Mouse (Mus musculus): ENCODE measurements around the gene Elf2. TPM values are rescaled to one million over a fixed set of nuclear protein-coding genes. Genes with fewer than 3 reads are reported as not detected.
A peak's percentile ranks its signal among the peaks of the same experiment; 100 is the strongest.
"Not testable (repeated sequence)": the region's sequence is repeated elsewhere in the genome, so short reads cannot be mapped to it uniquely, and the experiment has no call there.

The Elf2 gene
- polyA plus RNA-seq, 1 experiment from 2014 or later: 50.1 TPM

GRCm38 (mm10) chr3:51358660-51359557, 18.4 kb upstream of the Elf2 start:
- Histone ChIP-seq H3K27me3 (peaks cover 61% of the 10 kb centered on the region), H3K36me3 (no peaks in the 10 kb centered on the region), H3K27ac (replicated peaks) (no peak overlapping the region), H3K9me3 (no peaks in the 10 kb centered on the region), H3K9ac (replicated peaks) (peak overlapping the region; percentile 37; the same call in 1 of the 2 replicates), H3K4me2 (replicated peaks) (peak overlapping the region; percentile 55), H3K4me1 (peaks cover 9% of the 10 kb centered on the region; the same call in 1 of the 2 replicates), H3K4me3 (peak overlapping the region; percentile 46)
- under 1% methylated on average over 50 of the region's 50 CpGs for WGBS
- peak; percentile 57 for ATAC-seq (ENCODE audit: low FRiP score, low read depth)

- Histone ChIP-seq H3K36me3 (no peaks in the 10 kb centered on the region), H3K4me3 (peak overlapping the region; percentile 46), H3K9ac (replicated peaks) (no peak overlapping the region), H3K27ac (replicated peaks) (no peak overlapping the region), H3K4me1 (peaks cover 9% of the 10 kb centered on the region; the same call in 1 of the 2 replicates), H3K27me3 (peaks cover 55% of the 10 kb centered on the region), H3K4me2 (replicated peaks) (peak overlapping the region; percentile 55), H3K9me3 (no peaks in the 10 kb centered on the region)
- WGBS: under 1% methylated on average over 15 of the region's 15 CpGs
- peak; percentile 39; the same call in 1 of the 2 replicates for ATAC-seq (ENCODE audit: low FRiP score, low read depth)
Observed at GRCm38 (mm10) chr3:51358181-51358580, 17.7 kb upstream of the Elf2 start.

GRCm38 (mm10) chr3:51357624-51358023, 17.2 kb upstream of the Elf2 start:
- peak overlapping the region; percentile 55 for H3K4me2 ChIP-seq (replicated peaks)
- H3K4me3 ChIP-seq: peak overlapping the region; percentile 26
- WGBS: 10% methylated on average over 14 of the region's 14 CpGs
- no peak for ATAC-seq (ENCODE audit: low FRiP score, low read depth)
- H3K36me3 ChIP-seq: no peaks in the 10 kb centered on the region
- peaks cover 51% of the 10 kb centered on the region for H3K27me3 ChIP-seq
- peaks cover 9% of the 10 kb centered on the region; the same call in 1 of the 2 replicates for H3K4me1 ChIP-seq
- no peak overlapping the region for H3K9ac ChIP-seq (replicated peaks)
- H3K9me3 ChIP-seq: no peaks in the 10 kb centered on the region
- H3K27ac ChIP-seq (replicated peaks): no peak overlapping the region

- Histone ChIP-seq H3K36me3 (no peaks in the 10 kb centered on the region), H3K9ac (replicated peaks) (no peak overlapping the region), H3K4me3 (no peak overlapping the region), H3K27ac (replicated peaks) (no peak overlapping the region), H3K27me3 (peaks cover 45% of the 10 kb centered on the region), H3K9me3 (no peaks in the 10 kb centered on the region), H3K4me2 (replicated peaks) (no peak overlapping the region), H3K4me1 (peaks cover 9% of the 10 kb centered on the region; the same call in 1 of the 2 replicates)
- ATAC-seq (ENCODE audit: low FRiP score, low read depth): no peak
- whole genome bisulfite sequencing: 60% methylated on average over 5 of the region's 5 CpGs
Observed at GRCm38 (mm10) chr3:51357078-51357477, 16.6 kb upstream of the Elf2 start.

- H3K36me3 ChIP-seq; H3K27ac ChIP-seq (replicated peaks); H3K4me1 ChIP-seq; H3K4me3 ChIP-seq; H3K4me2 ChIP-seq (replicated peaks); H3K9ac ChIP-seq (replicated peaks); ATAC-seq (ENCODE audit: low FRiP score, low read depth); H3K9me3 ChIP-seq: not testable (repeated sequence)
- WGBS: 89% methylated on average over 6 of the region's 6 CpGs
- H3K27me3 ChIP-seq: peaks cover 31% of the 10 kb centered on the region
Observed at GRCm38 (mm10) chr3:51354956-51355355, 14.5 kb upstream of the Elf2 start.

GRCm38 (mm10) chr3:51354034-51354427, 13.6 kb upstream of the Elf2 start:
- no peak for ATAC-seq (ENCODE audit: low FRiP score, low read depth)

GRCm38 (mm10) chr3:51353325-51354033, 13.0 kb upstream of the Elf2 start:
- ATAC-seq (ENCODE audit: low FRiP score, low read depth): no peak
- Histone ChIP-seq H3K4me2 (replicated peaks) (no peak overlapping the region), H3K27me3 (peaks cover 16% of the 10 kb centered on the region), H3K9ac (replicated peaks) (no peak overlapping the region), H3K4me3 (no peak overlapping the region), H3K4me1 (no peaks in the 10 kb centered on the region), H3K9me3 (no peaks in the 10 kb centered on the region), H3K36me3 (no peaks in the 10 kb centered on the region), H3K27ac (replicated peaks) (no peak overlapping the region)
- 75% methylated on average over 4 of the region's 4 CpGs for WGBS

More at GRCm38 (mm10) chr3:51354034-51354427, 13.6 kb upstream of the Elf2 start:
- Histone ChIP-seq H3K27ac (replicated peaks) (no peak overlapping the region), H3K4me2 (replicated peaks) (no peak overlapping the region), H3K9ac (replicated peaks) (no peak overlapping the region), H3K4me1 (peaks cover 5% of the 10 kb centered on the region; the same call in 1 of the 2 replicates), H3K36me3 (no peaks in the 10 kb centered on the region), H3K27me3 (peaks cover 22% of the 10 kb centered on the region), H3K9me3 (no peaks in the 10 kb centered on the region), H3K4me3 (no peak overlapping the region)
- WGBS: 63% methylated on average over 3 of the region's 3 CpGs

- H3K9ac ChIP-seq (replicated peaks): no peak overlapping the region
- H3K4me3 ChIP-seq: no peak overlapping the region
- no peaks in the 10 kb centered on the region for H3K4me1 ChIP-seq
- no peaks in the 10 kb centered on the region for H3K27me3 ChIP-seq
- no peaks in the 10 kb centered on the region for H3K9me3 ChIP-seq
- H3K27ac ChIP-seq (replicated peaks): no peak overlapping the region
- H3K4me2 ChIP-seq (replicated peaks): no peak overlapping the region
- H3K36me3 ChIP-seq: no peaks in the 10 kb centered on the region
- WGBS: 27% methylated on average over 3 of the region's 3 CpGs
- no peak for ATAC-seq (ENCODE audit: low FRiP score, low read depth)
Observed at GRCm38 (mm10) chr3:51350806-51351205, 10.3 kb upstream of the Elf2 start.

GRCm38 (mm10) chr3:51348646-51349238, 8.3 kb upstream of the Elf2 start:
- no peak overlapping the region for H3K27ac ChIP-seq (replicated peaks)
- H3K27me3 ChIP-seq: no peaks in the 10 kb centered on the region
- H3K9ac ChIP-seq (replicated peaks): no peak overlapping the region
- no peak for ATAC-seq (ENCODE audit: low FRiP score, low read depth)
- WGBS: 51% methylated on average over 3 of the region's 3 CpGs
- H3K9me3 ChIP-seq: no peaks in the 10 kb centered on the region
- H3K36me3 ChIP-seq: no peaks in the 10 kb centered on the region
- no peak overlapping the region for H3K4me3 ChIP-seq
- H3K4me1 ChIP-seq: no peaks in the 10 kb centered on the region
- H3K4me2 ChIP-seq (replicated peaks): no peak overlapping the region

GRCm38 (mm10) chr3:51345017-51345416, 4.6 kb upstream of the Elf2 start:
- WGBS: 100% methylated on average over 2 of the region's 2 CpGs

GRCm38 (mm10) chr3:51344182-51344581, 3.7 kb upstream of the Elf2 start:
- not testable (repeated sequence) for H3K36me3 ChIP-seq; H3K27me3 ChIP-seq; ATAC-seq (ENCODE audit: low FRiP score, low read depth); H3K27ac ChIP-seq (replicated peaks); H3K4me1 ChIP-seq; H3K9me3 ChIP-seq; H3K4me2 ChIP-seq (replicated peaks); H3K9ac ChIP-seq (replicated peaks); H3K4me3 ChIP-seq
- 92% methylated on average over 6 of the region's 6 CpGs for WGBS

More at GRCm38 (mm10) chr3:51345017-51345416, 4.6 kb upstream of the Elf2 start:
- H3K4me1 ChIP-seq; H3K9me3 ChIP-seq; ATAC-seq (ENCODE audit: low FRiP score, low read depth); H3K27me3 ChIP-seq; H3K4me2 ChIP-seq (replicated peaks); H3K9ac ChIP-seq (replicated peaks); H3K36me3 ChIP-seq; H3K4me3 ChIP-seq; H3K27ac ChIP-seq (replicated peaks): not testable (repeated sequence)

GRCm38 (mm10) chr3:51343260-51343659, 2.8 kb upstream of the Elf2 start:
- Histone ChIP-seq H3K9me3 (no peaks in the 10 kb centered on the region), H3K4me2 (replicated peaks) (no peak overlapping the region), H3K4me1 (peaks cover 12% of the 10 kb centered on the region), H3K4me3 (no peak overlapping the region), H3K36me3 (no peaks in the 10 kb centered on the region), H3K27ac (replicated peaks) (no peak overlapping the region), H3K9ac (replicated peaks) (no peak overlapping the region), H3K27me3 (peaks cover 5% of the 10 kb centered on the region; the same call in 1 of the 2 replicates)
- 93% methylated on average over 4 of the region's 4 CpGs for WGBS
- ATAC-seq (ENCODE audit: low FRiP score, low read depth): no peak
